Mouse (Mus musculus) lung, postnatal 4 days (tissue): ENCODE data around the gene Bmp4.

Experiments
- DNase-seq, 2 experiments: peaks; one replicate each; pipeline ENCODE4 v3.0.0; 2021

The Bmp4 gene

GRCm38 (mm10) chr14:46385701-46386477 lies 4.6 kb downstream of the Bmp4 start:
- DNase-seq: peak; percentile 35 to 48

GRCm38 (mm10) chr14:46384946-46385691 lies 5.3 kb downstream of the Bmp4 start:
- DNase-seq: peak in 1 of 2 experiments; percentile 15

GRCm38 (mm10) chr14:46381457-46381856 lies 9.0 kb downstream of the Bmp4 start:
- peak in 1 of 2 experiments; percentile 5 for DNase-seq

GRCm38 (mm10) chr14:46380286-46380721 lies 10.2 kb downstream of the Bmp4 start:
- peak; percentile 60 to 75 for DNase-seq

- peak in 1 of 2 experiments; percentile 6 for DNase-seq
These were observed 11.2 kb downstream of the Bmp4 start, which contains the start of gene Gm15217 for GRCm38 (mm10) chr14:46379285-46379684. TSS of gene Gm15217 (plus strand) at chr14:46379414.

- no peak for DNase-seq
These were observed 14.7 kb downstream of the Bmp4 start for GRCm38 (mm10) chr14:46375796-46376195.

- DNase-seq: no peak
These were observed 18.0 kb downstream of the Bmp4 start for GRCm38 (mm10) chr14:46372452-46372851.

GRCm38 (mm10) chr14:46363209-46363608 lies 27.3 kb downstream of the Bmp4 start:
- DNase-seq: peak in 1 of 2 experiments; percentile 38

GRCm38 (mm10) chr14:46357696-46358095 lies 32.8 kb downstream of the Bmp4 start:
- no peak for DNase-seq

GRCm38 (mm10) chr14:46357286-46357685 lies 33.2 kb downstream of the Bmp4 start:
- DNase-seq: no peak

GRCm38 (mm10) chr14:46344750-46345149 lies 45.7 kb downstream of the Bmp4 start:
- no peak for DNase-seq

GRCm38 (mm10) chr14:46338801-46339200 lies 51.7 kb downstream of the Bmp4 start:
- no peak for DNase-seq
